Mouse (Mus musculus) left cerebral cortex, postnatal 36 days (tissue): ENCODE results near the gene Slc25a43. TPM values are rescaled to one million over a fixed set of nuclear protein-coding genes. Genes with fewer than 3 reads are reported as not detected.

Experiments
- DNase-seq, 2 experiments: peaks; one replicate each; pipeline ENCODE4 v3.0.0; 2021 to 2022; ENCODE audit warnings: low spot score in 2 of 2, mixed read lengths in 1 of 2
- intact Hi-C: fragments of 180-260 bp; cut with DNase I; formaldehyde crosslinking; loops from one replicate; pipeline ENCODE4 v1.15.1; 2025
- total RNA-seq, 2 experiments: library from RNA; stranded (reverse); gene quantifications; 2 replicates each; pipeline ENCODE4 v1.2.3; 2021

Slc25a43 gene
- total RNA-seq, 2 experiments from 2014 or later: 0.35 to 0.48 TPM

GRCm38 (mm10) chrX:36816368-36816899, 73.0 kb downstream of the Slc25a43 start:
- intact Hi-C loops: no loop called here
- DNase-seq: no peak

GRCm38 (mm10) chrX:36816953-36817441, 73.5 kb downstream of the Slc25a43 start:
- intact Hi-C loops: no loop called here
- DNase-seq: no peak

GRCm38 (mm10) chrX:36819575-36819974, 76.1 kb downstream of the Slc25a43 start:
- intact Hi-C loops: no loop called here
- DNase-seq: no peak

- no peak for DNase-seq
- intact Hi-C loops: no loop called here
Measured at GRCm38 (mm10) chrX:36820201-36820600, 76.7 kb downstream of the Slc25a43 start.

DNA sequence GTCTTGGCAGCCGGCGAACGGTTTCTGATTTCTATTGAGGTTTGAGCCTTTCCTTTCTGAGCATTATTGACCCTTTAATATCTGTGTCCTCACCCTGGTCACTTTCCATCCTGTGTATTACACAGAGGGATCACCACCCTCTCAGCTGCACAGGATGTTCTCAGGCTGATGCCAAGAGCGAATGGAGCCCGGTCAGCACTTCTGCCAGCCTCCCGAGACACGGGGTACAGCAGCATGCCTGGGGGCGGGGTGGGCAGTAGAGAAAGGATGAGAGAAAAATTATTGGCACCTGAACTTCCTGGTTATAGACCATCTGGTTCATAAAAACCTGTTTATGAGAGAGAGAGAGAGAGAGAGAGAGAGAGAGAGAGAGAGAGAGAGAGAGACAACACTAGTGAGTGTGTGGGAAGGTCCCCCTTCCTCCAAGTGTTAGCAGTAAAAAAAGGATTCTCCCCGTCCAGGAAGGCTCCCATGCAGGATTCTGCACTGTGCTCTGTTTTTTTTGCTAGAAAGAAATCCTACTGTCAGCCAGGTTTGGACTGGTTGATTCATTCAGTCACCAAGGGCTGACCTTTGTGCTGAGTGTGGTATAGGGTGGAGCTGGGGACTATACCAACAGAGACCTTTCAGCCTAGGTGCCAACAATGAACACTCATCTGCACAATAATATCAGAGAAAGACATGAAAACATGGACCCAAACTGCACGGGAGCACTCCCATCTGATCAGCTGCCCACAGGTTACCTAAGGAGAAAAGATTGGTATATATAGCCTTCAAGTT, 80.7 kb downstream of the Slc25a43 start:
- intact Hi-C loops: no loop called here
- no peak for DNase-seq

DNA sequence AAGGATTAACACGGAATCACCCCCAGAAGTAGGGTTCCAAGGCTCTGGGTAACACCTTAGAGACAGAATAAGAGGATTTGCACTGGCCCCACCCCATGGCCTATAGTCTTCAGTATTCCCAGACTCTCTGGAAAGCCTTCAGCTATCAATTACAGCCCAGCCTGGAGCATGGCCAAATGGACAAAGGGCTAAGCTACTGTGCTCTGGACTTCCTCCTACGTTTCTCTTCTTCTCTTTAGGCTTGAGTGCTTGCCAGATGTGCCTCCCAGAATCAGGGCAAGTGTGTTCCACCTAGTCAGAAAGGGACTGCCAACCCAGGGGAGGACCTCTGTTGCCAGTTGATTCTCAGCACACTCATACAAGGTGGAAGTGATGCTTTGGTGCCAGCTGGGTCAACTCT, 81.6 kb downstream of the Slc25a43 start:
- intact Hi-C loops: no loop called here
- DNase-seq: no peak

Other genes starting within 250 kb of the Slc25a43 start
- gene Pgrmc1, start 145.5 kb upstream of the Slc25a43 start, total RNA-seq: 100 to 1,000 TPM; 279 to 291 TPM
- gene Akap17b, start 98.3 kb upstream of the Slc25a43 start, total RNA-seq: 10 to 100 TPM; 10.4 to 11.9 TPM
- gene Slc25a5, start 52.0 kb downstream of the Slc25a43 start, total RNA-seq: 100 to 1,000 TPM; 312 to 340 TPM
- 10 to 100 TPM; 48.7 to 50.8 TPM for gene Ube2a, start 130.2 kb downstream of the Slc25a43 start, total RNA-seq
- 10 to 100 TPM; 37.2 to 37.7 TPM for gene C330007P06Rik, start 130.5 kb downstream of the Slc25a43 start, total RNA-seq
- gene Nkrf, start 159.2 kb downstream of the Slc25a43 start, total RNA-seq: 10 to 100 TPM; 31.2 to 32.3 TPM
- 10 to 100 TPM; 57.4 to 68.4 TPM for gene Sept6, start 248.1 kb downstream of the Slc25a43 start, total RNA-seq